Mouse (Mus musculus) T-helper 17 cell (primary cell): ENCODE results near the gene Heg1.

ENCODE experiments used
- in situ Hi-C, 2 experiments: fragments of 300-600 bp; cut with MboI, MseI; formaldehyde crosslinking; loops; 1 replicate in 1 of 2; 2 replicates in 1 of 2; pipeline ENCODE4 v1.15.1; 2025; ENCODE audit warnings: high pct_unique_total_duplicates in 2 of 2

The Heg1 gene

DNA sequence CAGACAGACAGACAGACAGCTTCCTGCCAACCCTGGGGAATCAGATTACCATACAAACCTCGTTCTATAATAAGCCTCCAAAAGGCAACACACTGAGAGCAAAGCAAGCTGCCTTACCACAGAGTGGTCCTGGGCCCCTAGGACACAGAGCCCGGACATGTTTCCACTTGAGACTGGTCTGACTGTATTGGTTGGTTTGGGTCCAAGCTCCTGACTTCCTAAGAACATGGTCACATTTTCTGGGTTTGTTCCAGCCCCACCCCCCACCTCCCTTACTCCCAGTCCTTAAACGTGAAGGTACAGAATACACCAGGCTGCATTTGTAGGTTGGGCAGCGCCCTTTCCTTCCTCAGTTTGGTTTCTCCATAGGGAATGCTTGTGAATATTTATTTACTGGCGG, 57.6 kb downstream of the Heg1 start:
- in situ Hi-C loops, result loop anchor here in 1 of 2 experiments (10.0 kb wide), 1 partner anchor 63 kb away; no protein-coding TSS in a partner anchor

DNA sequence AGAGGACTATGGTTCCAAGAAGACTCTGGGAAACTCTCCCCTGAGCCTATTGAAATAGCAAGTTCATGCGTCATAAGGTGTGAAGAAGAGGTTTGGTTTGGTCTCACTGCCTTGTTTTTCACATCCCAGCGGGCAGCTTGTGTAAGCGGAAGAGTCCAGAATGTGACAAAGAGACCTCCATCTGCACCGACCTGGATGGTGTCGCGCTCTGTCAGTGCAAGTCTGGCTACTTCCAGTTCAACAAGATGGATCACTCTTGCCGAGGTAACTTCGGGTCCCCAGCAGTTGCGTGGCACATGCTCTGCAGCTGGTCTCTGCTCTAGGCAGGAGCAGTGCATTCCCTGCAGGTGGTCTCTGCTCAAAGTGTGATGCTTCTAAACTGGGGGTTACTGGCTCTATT, 58.1 kb downstream of the Heg1 start:
- in situ Hi-C loops, result loop anchor here in 1 of 2 experiments (10.0 kb wide), 1 partner anchor 63 kb away; no protein-coding TSS in a partner anchor

DNA sequence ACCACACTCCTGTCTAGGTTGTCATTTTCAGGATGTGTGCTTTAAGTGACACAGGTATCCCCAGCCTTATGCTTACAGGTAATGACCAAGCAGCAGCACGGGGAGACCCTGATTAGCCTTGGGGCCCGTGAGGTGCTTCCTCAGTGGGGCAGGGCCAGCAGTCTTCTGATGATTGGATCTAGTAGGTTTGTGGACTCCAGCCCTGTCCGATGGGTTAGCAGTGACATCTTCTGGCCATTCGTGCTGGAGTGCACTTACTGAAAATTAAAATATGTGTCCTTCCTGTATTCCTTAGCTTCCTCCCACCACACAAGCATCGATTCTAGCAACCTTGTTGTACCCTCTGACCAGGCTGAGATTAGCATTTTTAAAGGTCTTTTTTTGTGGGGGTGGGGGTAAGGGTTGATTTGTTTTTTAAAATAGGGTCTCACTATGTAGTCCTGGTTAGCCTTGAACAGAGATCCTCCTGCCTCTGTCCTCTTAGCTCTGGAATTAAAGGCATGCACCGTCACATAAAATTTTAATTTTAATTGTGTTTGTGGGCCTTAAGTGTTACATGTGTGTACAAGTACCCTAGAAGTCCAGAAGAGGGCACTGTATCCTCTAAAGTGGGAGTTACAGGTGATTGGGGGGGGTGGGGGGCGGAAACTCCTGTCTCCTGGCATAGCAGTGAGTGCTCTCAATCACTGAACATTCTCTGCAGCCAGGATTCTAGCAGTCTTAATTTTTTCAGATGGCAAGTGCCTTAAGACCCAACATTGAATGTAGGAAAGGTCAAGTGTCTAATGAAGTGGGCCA, 60.7 kb downstream of the Heg1 start:
- in situ Hi-C loops, result loop anchor here (5.0 to 10.0 kb wide), 2 partner anchors 37 to 60 kb away; no protein-coding TSS in a partner anchor

DNA sequence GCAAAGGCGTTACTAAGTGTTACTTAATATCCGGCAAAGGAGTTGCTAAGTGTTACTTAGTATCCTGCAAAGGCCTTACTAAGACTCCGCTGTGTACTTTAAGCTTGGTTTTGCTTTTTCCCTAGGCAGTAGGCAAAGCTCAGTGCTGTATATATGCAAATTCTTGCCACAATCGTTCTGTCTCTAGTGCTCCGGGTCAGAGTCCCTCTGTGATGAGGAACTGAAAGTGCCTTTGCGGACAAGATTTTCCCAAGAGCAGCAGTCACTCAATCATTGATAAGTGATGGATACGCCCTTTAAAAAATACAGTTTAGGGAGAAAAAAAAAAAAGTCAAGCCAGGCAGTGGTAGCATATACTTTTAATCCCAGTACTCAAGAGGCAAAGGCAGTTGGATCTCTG, 61.3 kb downstream of the Heg1 start:
- in situ Hi-C loops, result loop anchor here (5.0 to 10.0 kb wide), 2 partner anchors 37 to 59 kb away; no protein-coding TSS in a partner anchor

DNA sequence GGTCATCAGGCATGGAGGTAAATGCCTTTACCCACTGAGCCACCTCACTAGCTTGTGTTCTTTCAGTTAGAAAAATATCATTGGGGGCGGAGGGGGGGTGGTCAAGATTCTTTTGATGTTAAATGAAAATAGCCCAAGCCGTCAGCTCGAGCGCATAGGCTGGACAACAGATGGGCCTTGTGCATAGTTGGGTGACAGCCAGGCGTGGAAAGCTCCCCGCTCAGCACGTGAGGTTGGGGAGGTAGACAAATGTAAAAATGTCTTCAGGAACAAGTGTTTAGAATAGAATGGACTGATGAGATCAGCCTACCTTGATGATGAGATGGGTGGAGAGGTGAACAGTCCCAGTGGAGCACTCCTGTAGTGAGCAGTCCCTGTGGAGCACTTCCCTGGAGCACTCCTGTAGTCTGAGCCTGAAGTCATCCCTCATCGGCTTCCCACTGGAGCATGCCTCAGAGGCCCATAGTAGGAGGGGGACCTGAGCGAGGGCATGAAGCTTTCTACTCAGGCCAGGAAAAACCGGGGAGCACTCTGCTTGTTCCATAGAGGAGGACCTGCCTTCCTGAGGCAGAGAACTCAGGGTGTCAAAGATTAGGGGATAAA, 62.0 kb downstream of the Heg1 start:
- in situ Hi-C loops, result loop anchor here (5.0 to 10.0 kb wide), 2 partner anchors 36 to 59 kb away; no protein-coding TSS in a partner anchor

DNA sequence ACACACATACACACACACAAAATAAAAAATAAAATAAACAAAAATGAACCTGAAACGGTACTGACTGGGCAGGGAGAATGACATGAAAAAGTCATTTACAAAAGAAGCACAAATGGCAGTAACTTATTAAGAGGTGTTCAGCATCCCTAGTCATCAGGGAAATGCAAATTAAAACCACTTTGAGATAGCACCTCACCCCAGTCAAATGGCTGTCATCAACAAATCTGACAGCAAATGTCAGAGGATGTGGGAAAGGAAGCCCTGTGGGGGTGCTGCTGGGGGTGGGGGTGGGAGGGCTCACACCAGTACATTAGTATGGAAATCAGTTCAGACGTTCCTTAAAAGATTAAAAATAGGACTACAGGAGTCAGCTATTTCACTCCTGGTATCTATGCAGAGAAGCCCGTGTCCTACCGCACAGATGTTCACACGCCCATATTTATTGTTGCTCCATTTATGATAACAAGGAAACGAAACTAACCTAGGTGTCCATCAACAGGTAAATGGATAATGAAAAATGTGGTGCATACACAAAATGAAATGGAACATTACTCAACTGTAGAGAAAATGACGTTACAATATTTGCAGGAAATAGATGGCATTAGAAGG, 63.3 kb downstream of the Heg1 start:
- in situ Hi-C loops, result loop anchor here (5.0 to 10.0 kb wide), 2 partner anchors 35 to 57 kb away; no protein-coding TSS in a partner anchor

DNA sequence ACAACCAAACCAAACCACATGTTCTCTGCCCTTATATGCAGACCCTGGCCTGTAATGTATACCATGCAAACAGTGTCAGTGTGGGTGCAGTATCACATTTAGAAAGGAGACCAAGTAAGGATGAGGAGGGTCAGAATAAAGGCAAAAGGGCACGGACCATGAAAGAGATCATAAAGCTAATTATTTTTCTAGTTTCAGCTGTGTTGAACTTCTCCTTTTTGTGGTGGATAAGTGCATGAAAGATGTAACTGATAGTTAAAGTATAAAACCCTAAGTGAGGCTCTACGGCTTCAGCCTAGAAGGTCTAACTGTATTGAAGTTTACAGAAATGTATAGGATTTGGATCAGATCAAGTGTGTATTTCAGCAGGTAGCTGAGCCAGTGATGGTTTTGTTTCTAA, 63.8 kb downstream of the Heg1 start:
- in situ Hi-C loops, result loop anchor here (5.0 to 10.0 kb wide), 2 partner anchors 34 to 57 kb away; no protein-coding TSS in a partner anchor

DNA sequence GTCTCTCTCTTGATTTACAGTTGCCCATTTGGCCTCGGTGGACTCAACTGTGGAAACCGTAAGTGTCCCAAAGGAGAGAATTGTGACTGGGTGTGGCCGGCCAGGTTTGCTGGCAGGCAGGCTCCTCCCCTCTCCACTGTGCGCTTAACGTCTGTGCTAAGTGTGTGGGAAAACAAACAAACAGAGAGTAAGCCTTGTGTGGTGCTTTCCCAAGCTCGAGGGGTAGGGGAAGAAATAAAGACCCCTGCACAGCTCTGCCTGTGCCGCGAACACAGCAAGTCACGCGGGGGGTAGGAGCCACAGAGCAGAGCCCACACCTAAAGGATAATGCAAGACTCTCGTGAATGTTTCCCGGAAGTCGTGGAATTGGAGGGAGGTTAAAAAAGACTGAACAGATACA, 67.0 kb downstream of the Heg1 start:
- in situ Hi-C loops, result no loop called here

DNA sequence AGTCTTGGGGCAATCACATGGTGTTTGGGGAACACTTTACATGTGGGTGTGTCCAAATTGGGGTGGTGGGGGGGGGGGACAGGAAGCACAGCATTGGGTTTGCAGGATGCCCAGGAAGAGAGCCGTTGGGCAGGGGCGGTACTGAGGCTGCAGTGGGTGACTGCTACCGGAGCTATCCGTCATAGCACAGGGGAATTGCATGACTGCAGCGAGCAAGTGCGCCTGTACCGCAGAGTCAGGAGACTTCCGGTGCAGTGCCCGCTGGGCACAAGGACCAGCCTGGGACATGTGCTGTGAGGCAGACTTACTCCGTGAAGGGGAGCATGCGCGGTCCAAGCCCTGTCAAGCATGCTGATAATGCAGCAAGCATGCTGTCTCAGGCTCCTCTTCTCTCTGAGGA, 67.4 kb downstream of the Heg1 start:
- in situ Hi-C loops, result no loop called here

DNA sequence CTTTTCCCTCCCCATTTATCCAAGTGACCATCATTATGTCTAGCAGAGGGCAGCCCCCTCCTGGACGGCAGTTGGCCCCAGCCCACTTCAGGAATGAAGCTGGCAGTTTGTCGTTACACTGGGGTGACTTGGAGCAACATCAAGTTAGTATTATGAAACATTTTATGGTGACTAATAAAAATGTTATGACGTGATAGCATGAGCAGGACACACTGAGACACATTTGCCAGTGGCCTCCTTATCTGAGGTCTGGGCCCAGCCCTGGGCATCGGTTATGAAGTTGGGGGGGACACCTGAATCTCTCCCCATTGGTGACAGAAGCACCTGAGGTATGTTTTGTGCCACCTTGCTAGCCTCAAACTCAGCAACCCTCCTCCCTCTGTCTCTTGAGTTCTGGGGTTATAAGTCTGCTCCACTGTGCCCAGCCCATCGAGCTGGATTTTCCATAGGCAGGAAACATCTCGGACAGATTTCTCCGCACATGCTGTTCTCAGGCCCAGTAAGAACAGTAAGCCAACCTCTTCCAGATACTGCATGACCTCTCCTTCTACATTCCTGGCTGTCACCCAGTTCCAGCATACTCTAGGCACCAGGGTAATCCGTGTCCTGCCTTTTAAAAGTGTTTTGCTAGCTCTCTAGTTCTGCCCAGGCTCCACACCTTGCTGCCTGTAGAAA, 68.9 kb downstream of the Heg1 start:
- in situ Hi-C loops, result no loop called here

DNA sequence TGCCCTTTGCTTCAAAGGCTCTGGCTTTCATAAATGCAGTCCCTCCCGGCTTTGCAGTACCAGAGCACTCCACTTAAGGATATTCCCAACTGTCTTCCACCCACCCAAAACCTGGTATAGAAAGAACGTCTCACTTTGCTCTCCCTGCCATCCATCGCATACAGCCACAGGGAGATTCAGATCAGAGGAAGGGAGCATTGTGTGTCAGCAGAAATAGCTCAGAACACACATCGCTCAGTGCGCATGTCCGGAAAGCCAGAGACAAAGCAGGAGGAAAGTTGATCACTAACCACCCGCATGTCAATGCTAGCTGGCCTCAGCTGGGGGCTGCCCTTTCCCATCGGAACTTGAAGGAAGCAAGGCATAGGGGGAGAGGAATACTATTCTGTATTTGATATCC, 71.1 kb downstream of the Heg1 start:
- in situ Hi-C loops, result no loop called here

DNA sequence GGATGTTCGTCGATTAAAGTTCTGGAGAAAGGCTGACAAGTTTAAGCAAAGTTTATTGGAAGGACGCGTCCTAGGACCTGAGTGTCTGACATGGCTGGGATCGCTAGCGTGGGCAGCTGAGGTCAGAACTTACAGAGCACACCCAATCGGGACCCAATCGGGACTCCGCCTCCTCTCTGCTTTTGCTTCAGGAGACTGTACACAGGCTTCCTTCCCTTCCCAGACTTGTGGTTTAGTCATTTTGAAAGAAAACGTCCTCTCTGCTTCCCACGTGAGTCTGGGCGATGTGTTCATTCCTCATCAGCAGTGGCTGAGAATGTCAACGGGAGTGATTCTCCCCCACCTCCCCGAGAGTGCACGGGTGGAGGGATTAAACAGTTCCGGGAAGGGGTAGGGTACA, 71.8 kb downstream of the Heg1 start:
- in situ Hi-C loops, result no loop called here

DNA sequence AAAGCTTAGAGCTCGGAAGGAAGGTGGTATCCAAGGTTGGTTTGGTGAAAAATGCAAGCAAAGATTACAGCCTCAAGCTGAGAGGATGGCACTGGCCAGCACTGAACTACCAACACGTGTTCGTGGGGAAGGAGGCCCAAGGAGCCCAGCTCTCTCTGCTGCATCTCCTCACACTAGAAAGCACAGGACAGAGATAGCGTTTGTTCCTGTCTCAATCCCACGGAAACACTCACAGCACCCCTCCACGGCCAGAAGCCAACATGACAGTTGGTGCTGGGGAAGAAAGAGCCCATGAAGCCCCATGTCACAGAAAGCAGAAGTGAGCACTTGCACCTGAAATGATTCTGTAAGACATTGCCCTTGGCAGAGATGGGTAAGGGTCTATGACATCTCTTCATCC, 72.2 kb downstream of the Heg1 start:
- in situ Hi-C loops, result no loop called here

DNA sequence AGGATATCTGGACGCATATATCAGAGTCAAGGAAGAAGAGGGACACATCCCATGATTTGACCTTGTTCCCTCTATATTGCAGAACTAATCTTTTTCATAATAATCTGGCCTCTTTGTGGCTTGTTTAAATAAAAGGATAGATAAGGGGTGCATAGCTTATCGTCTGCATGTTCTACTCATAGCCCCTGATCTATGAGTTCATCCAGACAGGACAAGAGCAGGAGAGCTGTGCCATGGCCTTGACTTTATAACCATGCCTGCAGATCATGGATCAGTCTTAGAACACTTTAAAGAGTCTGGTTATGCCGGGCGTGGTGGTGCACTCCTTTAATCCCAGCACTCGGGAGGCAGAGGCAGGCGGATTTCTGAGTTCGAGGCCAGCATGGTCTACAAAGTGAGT, 75.0 kb downstream of the Heg1 start:
- in situ Hi-C loops, result no loop called here

DNA sequence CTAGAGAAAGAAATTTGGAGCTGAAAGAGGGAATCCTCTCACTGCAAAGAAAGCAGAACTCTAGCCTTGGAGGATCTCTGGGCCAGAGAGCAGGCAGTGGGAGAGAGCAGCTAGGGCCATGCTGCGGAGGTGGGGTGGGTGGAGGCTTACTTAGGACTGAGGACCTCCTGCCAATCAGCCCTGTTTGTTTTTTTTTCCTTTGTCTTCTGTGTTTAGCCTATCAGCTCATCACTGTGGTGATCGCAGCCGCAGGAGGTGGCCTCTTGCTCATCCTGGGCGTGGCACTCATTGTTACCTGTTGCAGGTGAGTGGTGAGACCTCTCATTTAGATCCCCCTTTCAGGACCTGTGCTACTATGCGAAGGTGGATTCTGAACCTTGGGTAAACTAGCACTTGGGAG, 76.4 kb downstream of the Heg1 start:
- in situ Hi-C loops, result no loop called here

DNA sequence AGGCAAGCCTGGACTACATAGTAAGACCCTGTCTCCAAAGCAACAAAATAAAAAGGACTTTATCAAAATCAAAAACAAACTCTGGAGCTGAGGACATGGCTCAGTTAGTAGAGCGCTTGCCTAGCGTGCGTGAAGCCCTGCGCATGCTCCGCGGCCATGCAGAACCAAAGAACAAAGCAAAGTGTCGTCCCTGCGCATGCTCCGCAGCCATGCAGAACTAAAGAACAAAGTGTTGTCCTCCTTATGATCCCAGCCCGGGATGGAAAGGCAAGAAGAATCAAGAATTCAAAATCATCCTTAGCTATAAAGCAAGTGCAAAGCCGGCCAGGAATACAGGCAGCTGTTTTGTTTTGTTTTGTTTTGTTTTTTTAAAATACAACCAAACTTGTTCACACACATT, 76.8 kb downstream of the Heg1 start:
- in situ Hi-C loops, result no loop called here

DNA sequence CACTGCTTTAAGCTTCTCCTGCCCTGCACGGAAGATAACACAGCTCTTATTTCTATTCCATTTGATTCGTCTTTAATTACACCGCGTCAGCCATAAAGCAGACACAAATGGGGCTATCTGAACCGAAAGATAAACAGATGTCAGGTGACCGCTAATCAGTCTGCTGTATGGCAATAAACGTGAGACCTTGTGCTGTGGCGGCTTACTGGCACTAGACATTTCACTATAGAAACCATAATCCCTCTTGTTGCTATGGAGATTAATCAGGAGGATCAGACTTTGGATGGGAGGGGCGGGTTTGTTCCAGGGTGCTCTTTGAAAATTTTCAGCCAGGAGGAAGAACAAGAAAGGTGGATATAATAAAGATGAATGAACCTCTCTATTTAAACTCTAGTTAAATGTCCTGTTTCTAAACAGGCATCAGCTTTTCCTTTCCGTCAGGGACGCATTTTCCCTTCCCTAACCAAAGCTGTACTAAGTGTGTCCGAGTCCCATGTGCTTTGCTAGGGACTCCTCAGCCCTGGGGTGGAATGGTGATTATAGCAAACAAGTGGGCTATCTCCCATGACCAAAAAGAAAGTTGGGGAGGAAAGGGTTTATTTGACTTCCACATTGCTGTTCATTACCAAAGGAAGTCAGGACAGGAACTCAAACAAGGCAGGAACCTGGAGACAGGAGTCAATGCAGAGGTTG, 80.5 kb downstream of the Heg1 start:
- in situ Hi-C loops, result no loop called here

DNA sequence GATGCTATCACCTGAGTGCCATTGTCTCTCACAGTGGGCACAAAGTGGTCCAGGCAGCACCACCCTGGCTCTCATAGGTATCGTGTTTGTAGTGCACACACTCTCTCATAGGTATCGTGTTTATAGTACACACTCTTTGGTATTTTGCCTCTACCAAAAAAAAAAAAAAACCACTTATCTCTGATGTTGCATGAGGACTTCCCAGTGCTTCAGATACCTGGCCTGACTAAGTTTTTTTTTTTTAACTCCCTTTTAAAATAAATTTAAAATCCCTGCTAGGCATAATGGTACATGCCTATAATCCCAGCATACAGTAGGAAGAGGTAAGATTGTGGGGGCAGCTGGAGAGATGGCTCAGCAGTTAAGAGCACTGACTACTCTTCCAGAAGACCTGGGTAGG, 81.3 kb downstream of the Heg1 start:
- in situ Hi-C loops, result no loop called here

DNA sequence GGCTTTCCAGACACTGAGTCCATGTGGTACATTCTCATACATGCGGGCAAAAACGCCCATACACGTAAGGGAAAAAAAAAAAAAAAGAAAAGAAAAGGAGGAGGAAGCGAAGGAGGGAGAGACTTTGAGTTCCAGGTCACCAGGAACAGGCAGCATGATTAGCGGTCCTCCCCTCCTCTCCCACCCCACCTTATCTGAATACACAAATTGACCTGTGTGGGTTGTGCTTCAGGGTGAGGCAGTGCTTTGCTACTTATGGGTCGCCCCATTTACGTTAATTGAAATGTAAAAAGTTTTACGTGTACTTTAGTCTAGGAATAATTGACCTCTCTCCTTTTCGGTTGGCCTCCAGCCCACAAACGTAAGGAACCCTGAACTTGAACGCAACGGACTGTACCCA, 82.1 kb downstream of the Heg1 start:
- in situ Hi-C loops, result no loop called here

DNA sequence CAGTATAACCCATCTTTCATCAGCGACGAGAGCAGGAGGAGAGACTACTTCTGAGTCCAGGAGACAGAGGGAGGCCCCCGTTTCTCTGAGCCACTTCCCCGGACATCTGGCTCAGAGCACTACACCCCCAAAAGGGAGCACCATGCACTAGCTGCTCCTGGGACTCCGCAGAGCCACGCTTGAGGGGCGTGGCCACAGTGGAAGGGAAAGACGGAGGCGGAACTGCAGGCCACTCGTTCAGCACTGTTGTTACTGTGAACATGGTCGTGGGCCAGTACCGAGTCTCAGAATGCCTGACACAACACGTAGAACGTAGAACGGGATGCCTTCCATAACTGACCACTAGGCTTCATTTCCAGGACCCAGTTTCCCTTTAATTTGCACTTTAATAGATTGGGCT, 82.6 kb downstream of the Heg1 start:
- in situ Hi-C loops, result no loop called here
